Mouse (Mus musculus): ENCODE results near the gene Scrg1. TPM values are rescaled to one million over a fixed set of nuclear protein-coding genes. Genes with fewer than 3 reads are reported as not detected.
A peak's percentile ranks its signal among the peaks of the same experiment; 100 is the strongest.
"Not testable (repeated sequence)": the region's sequence is repeated elsewhere in the genome, so short reads cannot be mapped to it uniquely, and the experiment has no call there.

The Scrg1 gene
- polyA plus RNA-seq, 1 experiment from 2014 or later: 1.8 TPM

DNA sequence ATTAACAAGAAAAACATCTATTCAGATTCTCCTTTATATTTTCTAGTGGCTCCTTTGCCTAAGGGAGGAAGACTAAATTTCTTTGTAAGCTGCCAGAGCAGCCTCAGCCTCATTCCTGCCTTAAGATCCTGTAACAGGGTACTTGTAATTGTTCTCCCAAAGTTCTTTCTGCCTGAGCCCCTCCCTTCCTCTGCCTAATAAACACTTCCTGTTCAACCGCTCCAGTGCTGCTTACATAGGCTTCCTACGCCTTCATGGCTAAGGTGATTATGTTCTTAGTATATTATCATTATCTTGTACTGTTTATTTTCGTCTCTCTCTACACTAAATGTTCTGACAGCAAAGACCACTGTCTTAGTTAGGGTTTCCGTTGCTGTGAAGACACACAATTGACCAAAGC, 52.9 kb downstream of the Scrg1 start:
- no peak for ATAC-seq (ENCODE audit: insufficient number of reproducible peaks, insufficient read depth, low FRiP score, low read depth)
- Histone ChIP-seq H3K4me3 (ENCODE audit: control insufficient read depth in 1 of 2, insufficient read depth in 1 of 2, low read depth in 1 of 2, low read length in 2 of 2) (no peak overlapping the region), H3K27me3 (ENCODE audit: control insufficient read depth, insufficient read depth, low read length) (no peaks in the 10 kb centered on the region), H3K27ac (replicated peaks in 1 of 2; ENCODE audit: control insufficient read depth in 1 of 2, insufficient read depth in 1 of 2, low read depth in 2 of 2, low read length in 2 of 2) (no peak overlapping the region), H3K9ac (ENCODE audit: low read length) (no peak overlapping the region), H3K4me2 (ENCODE audit: low read length) (no peak overlapping the region), H3K4me1 (ENCODE audit: control insufficient read depth in 2 of 2, insufficient read depth in 2 of 2, low read length in 2 of 2) (peaks cover 4 to 8% of the 10 kb centered on the region in 2 experiments; a peak in 3 of 4 replicates), H3K9me3 (ENCODE audit: control insufficient read depth, low read length) (no peaks in the 10 kb centered on the region), H3K36me3 (ENCODE audit: control insufficient read depth, insufficient read depth, low read length) (peaks cover 8% of the 10 kb centered on the region)
- WGBS: 79% methylated on average over 4 of the region's 4 CpGs

DNA sequence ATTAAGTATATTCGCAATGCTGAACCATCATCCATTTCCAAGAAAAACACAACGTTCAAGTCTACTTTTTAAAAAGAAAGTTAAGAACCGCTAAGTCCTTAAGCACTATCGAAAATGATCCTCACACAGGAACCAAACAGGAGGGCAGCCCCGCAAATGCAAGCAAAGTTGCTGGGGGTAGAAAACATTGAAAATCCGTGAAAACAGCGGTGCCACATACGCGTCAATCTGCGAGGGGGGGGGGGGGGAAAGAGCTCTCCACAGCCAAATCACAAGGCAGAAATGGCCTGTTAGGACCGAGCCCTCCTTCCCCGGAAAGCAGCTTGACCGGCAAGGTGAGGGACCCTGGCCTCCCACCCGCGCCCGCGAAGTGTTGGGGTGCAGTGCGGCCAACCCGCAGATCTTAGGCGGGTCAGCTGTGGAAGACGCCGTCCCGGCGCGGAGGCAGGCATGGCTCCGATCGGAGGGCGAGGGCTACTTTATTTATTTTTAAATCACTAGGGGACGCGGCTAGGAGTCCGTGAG, 55.1 kb downstream of the Scrg1 start:
- 2% methylated on average over 31 of the region's 31 CpGs for WGBS
- Histone ChIP-seq H3K9ac (ENCODE audit: low read length) (peak overlapping the region; percentile 90), H3K27me3 (ENCODE audit: control insufficient read depth, insufficient read depth, low read length) (no peaks in the 10 kb centered on the region), H3K4me1 (ENCODE audit: control insufficient read depth in 2 of 2, insufficient read depth in 2 of 2, low read length in 2 of 2) (peaks cover 0 to 8% of the 10 kb centered on the region in 2 experiments; a peak in 2 of 4 replicates), H3K36me3 (ENCODE audit: control insufficient read depth, insufficient read depth, low read length) (peaks cover 26% of the 10 kb centered on the region), H3K9me3 (ENCODE audit: control insufficient read depth, low read length) (no peaks in the 10 kb centered on the region), H3K4me3 (ENCODE audit: control insufficient read depth in 1 of 2, insufficient read depth in 1 of 2, low read depth in 1 of 2, low read length in 2 of 2) (peak overlapping the region; percentile 81 to 88), H3K4me2 (ENCODE audit: low read length) (peak overlapping the region; percentile 97), H3K27ac (replicated peaks in 1 of 2; ENCODE audit: control insufficient read depth in 1 of 2, insufficient read depth in 1 of 2, low read depth in 2 of 2, low read length in 2 of 2) (peak overlapping the region; percentile 80 to 82)
- no peak for ATAC-seq (ENCODE audit: insufficient number of reproducible peaks, insufficient read depth, low FRiP score, low read depth)

DNA sequence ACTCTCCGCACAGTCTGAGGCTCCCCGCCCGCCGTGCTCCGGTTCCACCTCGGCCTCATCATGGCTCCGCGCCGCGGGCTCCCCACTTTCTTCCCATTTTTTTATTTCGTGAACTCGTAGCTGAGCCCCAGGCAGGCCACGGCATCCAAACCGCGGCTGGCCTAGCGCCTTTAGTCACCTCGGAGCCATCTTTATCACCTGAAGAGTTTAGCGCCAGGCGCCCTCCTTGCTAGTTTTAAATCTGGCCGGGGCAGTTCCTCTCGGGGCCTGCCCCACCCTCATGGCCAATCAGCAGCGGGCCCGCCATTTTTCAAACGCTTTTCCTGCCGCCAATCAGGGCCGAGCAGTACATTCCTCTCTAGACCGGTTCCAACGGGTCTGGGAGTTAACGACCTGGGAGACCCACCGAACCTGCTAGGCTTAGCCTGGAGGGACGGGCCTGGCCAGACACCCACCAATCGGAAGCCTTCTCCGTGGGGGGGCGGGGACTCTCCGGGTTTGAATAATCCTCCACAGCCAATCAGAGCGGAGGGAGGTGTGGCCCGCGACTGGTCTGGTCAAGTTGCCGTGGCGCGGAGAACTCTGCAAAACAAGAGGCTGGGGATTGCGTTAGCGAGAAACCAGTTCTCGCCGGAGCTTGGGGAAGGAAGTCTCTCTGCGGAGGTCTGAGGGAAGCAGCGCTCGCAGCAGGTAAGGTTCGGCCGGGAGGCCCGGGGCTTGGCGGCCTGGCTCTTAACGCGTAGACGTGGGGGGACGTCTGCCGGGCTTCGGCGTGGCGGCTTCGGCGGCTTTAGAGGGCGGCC, 55.8 kb downstream of the Scrg1 start, which contains the start of gene Hmgb2:
TSS of gene Hmgb2 (plus strand) at position 592 of the 803 bp plus-strand sequence.
- Histone ChIP-seq H3K36me3 (ENCODE audit: control insufficient read depth, insufficient read depth, low read length) (peaks cover 33% of the 10 kb centered on the region), H3K27me3 (ENCODE audit: control insufficient read depth, insufficient read depth, low read length) (no peaks in the 10 kb centered on the region), H3K4me3 (ENCODE audit: control insufficient read depth in 1 of 2, insufficient read depth in 1 of 2, low read depth in 1 of 2, low read length in 2 of 2) (peak within 1 kb of the TSS; percentile 88 to 97), H3K9ac (ENCODE audit: low read length) (peak within 1 kb of the TSS; percentile 100), H3K27ac (replicated peaks in 1 of 2; ENCODE audit: control insufficient read depth in 1 of 2, insufficient read depth in 1 of 2, low read depth in 2 of 2, low read length in 2 of 2) (peak within 1 kb of the TSS; percentile 100), H3K4me2 (ENCODE audit: low read length) (peak within 1 kb of the TSS; percentile 97), H3K4me1 (ENCODE audit: control insufficient read depth in 2 of 2, insufficient read depth in 2 of 2, low read length in 2 of 2) (peaks cover 0 to 8% of the 10 kb centered on the region in 2 experiments; a peak in 2 of 4 replicates), H3K9me3 (ENCODE audit: control insufficient read depth, low read length) (no peaks in the 10 kb centered on the region)
- ATAC-seq (ENCODE audit: insufficient number of reproducible peaks, insufficient read depth, low FRiP score, low read depth): peak; percentile 100
- WGBS: under 1% methylated on average over 63 of the region's 63 CpGs

GRCm38 (mm10) chr8:57512141-57513056, 56.7 kb downstream of the Scrg1 start:
- WGBS: 2% methylated on average over 76 of the region's 96 CpGs
- peak overlapping the region; percentile 67 for H3K4me2 ChIP-seq (ENCODE audit: low read length)
- H3K4me3 ChIP-seq (ENCODE audit: control insufficient read depth in 1 of 2, insufficient read depth in 1 of 2, low read depth in 1 of 2, low read length in 2 of 2): peak overlapping the region; percentile 88 to 97
- peak; percentile 15; the same call in 1 of the 2 replicates for ATAC-seq (ENCODE audit: insufficient number of reproducible peaks, insufficient read depth, low FRiP score, low read depth)
- no peaks in the 10 kb centered on the region for H3K9me3 ChIP-seq (ENCODE audit: control insufficient read depth, low read length)
- peaks cover 0 to 8% of the 10 kb centered on the region in 2 experiments; a peak in 2 of 4 replicates for H3K4me1 ChIP-seq (ENCODE audit: control insufficient read depth in 2 of 2, insufficient read depth in 2 of 2, low read length in 2 of 2)
- peak overlapping the region; percentile 100 for H3K27ac ChIP-seq (replicated peaks in 1 of 2; ENCODE audit: control insufficient read depth in 1 of 2, insufficient read depth in 1 of 2, low read depth in 2 of 2, low read length in 2 of 2)
- peak overlapping the region; percentile 100 for H3K9ac ChIP-seq (ENCODE audit: low read length)
- H3K27me3 ChIP-seq (ENCODE audit: control insufficient read depth, insufficient read depth, low read length): no peaks in the 10 kb centered on the region
- H3K36me3 ChIP-seq (ENCODE audit: control insufficient read depth, insufficient read depth, low read length): peaks cover 39% of the 10 kb centered on the region

- Histone ChIP-seq H3K4me2 (ENCODE audit: low read length) (peak overlapping the region; percentile 67), H3K27ac (replicated peaks in 1 of 2; ENCODE audit: control insufficient read depth in 1 of 2, insufficient read depth in 1 of 2, low read depth in 2 of 2, low read length in 2 of 2) (peak overlapping the region in 1 of 2 experiments; percentile 100; a peak in 2 of 4 replicates), H3K36me3 (ENCODE audit: control insufficient read depth, insufficient read depth, low read length) (peaks cover 47% of the 10 kb centered on the region), H3K4me3 (ENCODE audit: control insufficient read depth in 1 of 2, insufficient read depth in 1 of 2, low read depth in 1 of 2, low read length in 2 of 2) (peak overlapping the region; percentile 88 to 97), H3K9ac (ENCODE audit: low read length) (peak overlapping the region; percentile 100)
- not testable (repeated sequence) for H3K9me3 ChIP-seq (ENCODE audit: control insufficient read depth, low read length); ATAC-seq (ENCODE audit: insufficient number of reproducible peaks, insufficient read depth, low FRiP score, low read depth); H3K27me3 ChIP-seq (ENCODE audit: control insufficient read depth, insufficient read depth, low read length); H3K4me1 ChIP-seq (ENCODE audit: control insufficient read depth in 2 of 2, insufficient read depth in 2 of 2, low read length in 2 of 2)
- 11% methylated on average over 9 of the region's 10 CpGs for WGBS
Measured at GRCm38 (mm10) chr8:57513178-57513661, 57.5 kb downstream of the Scrg1 start.

DNA sequence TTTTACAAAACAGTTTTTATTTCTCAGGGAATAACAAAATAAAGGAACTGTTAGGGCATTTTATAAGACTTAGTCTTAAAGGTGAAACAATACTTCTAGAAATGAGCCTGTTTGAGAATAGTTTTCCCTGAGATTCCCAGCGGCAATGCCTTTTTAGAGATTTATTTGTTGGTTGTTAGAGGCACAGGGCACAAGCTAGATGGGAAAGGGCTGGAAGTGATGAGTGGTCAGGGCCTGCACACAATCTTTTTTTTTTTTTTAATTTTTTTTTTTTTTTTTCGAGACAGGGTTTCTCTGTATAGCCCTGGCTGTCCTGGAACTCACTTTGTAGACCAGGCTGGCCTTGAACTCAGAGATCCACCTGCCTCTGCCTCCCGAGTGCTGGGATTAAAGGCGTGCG, 61.0 kb downstream of the Scrg1 start:
- H3K4me1 ChIP-seq (ENCODE audit: control insufficient read depth in 2 of 2, insufficient read depth in 2 of 2, low read length in 2 of 2); H3K4me3 ChIP-seq (ENCODE audit: control insufficient read depth in 1 of 2, insufficient read depth in 1 of 2, low read depth in 1 of 2, low read length in 2 of 2); H3K27me3 ChIP-seq (ENCODE audit: control insufficient read depth, insufficient read depth, low read length); H3K9ac ChIP-seq (ENCODE audit: low read length); ATAC-seq (ENCODE audit: insufficient number of reproducible peaks, insufficient read depth, low FRiP score, low read depth); H3K4me2 ChIP-seq (ENCODE audit: low read length); H3K9me3 ChIP-seq (ENCODE audit: control insufficient read depth, low read length); H3K27ac ChIP-seq (replicated peaks in 1 of 2; ENCODE audit: control insufficient read depth in 1 of 2, insufficient read depth in 1 of 2, low read depth in 2 of 2, low read length in 2 of 2): not testable (repeated sequence)
- 91% methylated on average over 4 of the region's 5 CpGs for WGBS
- peaks cover 56% of the 10 kb centered on the region for H3K36me3 ChIP-seq (ENCODE audit: control insufficient read depth, insufficient read depth, low read length)

- Histone ChIP-seq H3K4me1 (ENCODE audit: control insufficient read depth in 2 of 2, insufficient read depth in 2 of 2, low read length in 2 of 2) (no peaks in the 10 kb centered on the region; a peak in 2 of 4 replicates), H3K4me3 (ENCODE audit: control insufficient read depth in 1 of 2, insufficient read depth in 1 of 2, low read depth in 1 of 2, low read length in 2 of 2) (no peak overlapping the region), H3K36me3 (ENCODE audit: control insufficient read depth, insufficient read depth, low read length) (peaks cover 56% of the 10 kb centered on the region), H3K4me2 (ENCODE audit: low read length) (no peak overlapping the region), H3K9me3 (ENCODE audit: control insufficient read depth, low read length) (no peaks in the 10 kb centered on the region), H3K27ac (replicated peaks in 1 of 2; ENCODE audit: control insufficient read depth in 1 of 2, insufficient read depth in 1 of 2, low read depth in 2 of 2, low read length in 2 of 2) (no peak overlapping the region), H3K27me3 (ENCODE audit: control insufficient read depth, insufficient read depth, low read length) (no peaks in the 10 kb centered on the region), H3K9ac (ENCODE audit: low read length) (no peak overlapping the region)
- WGBS: 93% methylated on average over 3 of the region's 3 CpGs
- no peak for ATAC-seq (ENCODE audit: insufficient number of reproducible peaks, insufficient read depth, low FRiP score, low read depth)
Measured at GRCm38 (mm10) chr8:57517723-57518122, 62.0 kb downstream of the Scrg1 start.
